Mouse (Mus musculus): Measurements from ENCODE around the gene Nrg3.

Gene Nrg3

DNA sequence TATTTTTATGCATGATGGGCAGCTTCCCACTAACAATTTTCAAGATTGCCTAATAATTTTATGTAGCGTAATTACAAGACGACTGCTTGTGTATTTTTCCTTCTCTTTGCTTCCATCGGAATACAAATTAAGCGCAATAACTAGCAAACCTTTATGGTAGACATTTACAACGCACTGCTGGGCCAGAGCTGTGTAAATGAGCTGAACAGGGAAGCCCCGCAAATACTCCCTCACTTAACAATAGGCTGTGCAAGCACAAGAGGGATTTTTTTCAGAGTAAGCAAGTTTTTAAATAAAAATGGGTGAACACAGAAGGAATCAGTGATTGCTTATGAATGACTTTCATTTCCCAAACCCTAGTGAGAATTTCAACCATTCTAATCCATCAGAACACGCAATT lies 513.5 kb downstream of the Nrg3 start:
- DNase-seq (ENCODE audit: low read depth, low spot score), result no peak

- DNase-seq (ENCODE audit: low read depth, low spot score), result no peak
Observed at GRCm38 (mm10) chr14:38937481-38937880, 535.4 kb downstream of the Nrg3 start.

DNA sequence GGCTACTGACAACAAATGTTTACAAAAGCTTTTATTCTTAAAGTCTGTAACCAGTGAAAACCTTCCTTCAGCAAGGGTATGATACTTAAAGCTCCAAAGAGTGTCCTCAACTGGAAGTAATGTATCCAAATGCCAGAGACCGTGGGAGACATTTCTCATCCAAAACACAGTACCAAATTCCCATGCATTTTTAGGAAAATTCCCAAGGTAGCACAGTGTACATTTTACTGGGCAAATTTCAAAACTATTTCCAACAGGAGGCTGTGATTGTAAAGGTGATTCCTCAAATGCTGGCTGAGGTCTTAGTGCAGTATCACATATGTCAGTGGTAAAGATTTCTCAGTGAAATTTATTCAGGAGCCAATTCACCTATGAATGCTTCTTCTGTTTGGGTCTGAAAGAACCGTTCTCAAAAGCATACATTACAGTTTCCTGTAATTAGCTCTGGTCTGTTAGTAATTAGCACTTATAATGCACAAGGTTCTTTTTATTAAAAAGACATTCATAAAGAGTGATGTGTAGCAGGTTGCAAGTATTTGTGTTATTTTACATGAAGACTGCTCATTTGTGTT lies 536.3 kb downstream of the Nrg3 start:
- no peak for DNase-seq (ENCODE audit: low read depth, low spot score)

DNA sequence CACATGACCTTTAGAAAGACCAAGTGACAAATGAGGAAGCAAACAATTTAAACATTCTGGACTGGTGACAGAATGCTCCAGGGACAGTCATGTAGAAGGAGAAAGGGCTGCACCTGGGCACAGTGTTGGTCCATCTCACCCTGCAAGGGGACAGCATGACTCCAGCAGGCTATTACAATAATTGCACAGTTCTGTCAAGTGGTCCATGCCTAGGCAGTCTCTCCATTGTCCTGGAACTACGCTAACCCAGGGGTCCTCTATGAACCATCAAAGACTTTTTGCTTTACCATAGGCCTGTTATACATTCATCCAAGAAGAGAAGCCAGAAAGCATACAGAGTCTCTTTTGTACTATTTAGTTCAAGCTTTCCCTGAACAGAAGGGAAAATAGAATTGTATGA lies 549.2 kb downstream of the Nrg3 start:
- DNase-seq (ENCODE audit: low read depth, low spot score), result no peak

DNA sequence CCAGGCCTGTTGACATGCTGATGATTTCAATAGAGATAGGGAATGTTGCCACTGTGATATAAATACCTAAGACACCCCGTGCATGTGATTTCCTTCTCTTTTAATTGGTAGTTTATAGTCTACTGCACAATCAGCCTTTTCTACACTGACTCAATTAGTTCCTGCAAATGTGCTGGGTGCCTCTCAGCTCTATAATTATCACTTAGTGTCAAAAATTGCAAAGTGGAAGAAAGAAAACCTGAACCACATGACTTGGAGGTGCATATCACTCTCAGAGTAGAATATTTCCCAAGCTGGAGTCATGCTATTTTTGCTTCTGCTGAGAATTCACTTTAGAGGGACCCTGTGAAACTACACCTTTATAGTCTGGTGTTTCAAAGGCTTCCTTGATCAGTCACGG lies 552.1 kb downstream of the Nrg3 start:
- DNase-seq (ENCODE audit: low read depth, low spot score), result no peak

DNA sequence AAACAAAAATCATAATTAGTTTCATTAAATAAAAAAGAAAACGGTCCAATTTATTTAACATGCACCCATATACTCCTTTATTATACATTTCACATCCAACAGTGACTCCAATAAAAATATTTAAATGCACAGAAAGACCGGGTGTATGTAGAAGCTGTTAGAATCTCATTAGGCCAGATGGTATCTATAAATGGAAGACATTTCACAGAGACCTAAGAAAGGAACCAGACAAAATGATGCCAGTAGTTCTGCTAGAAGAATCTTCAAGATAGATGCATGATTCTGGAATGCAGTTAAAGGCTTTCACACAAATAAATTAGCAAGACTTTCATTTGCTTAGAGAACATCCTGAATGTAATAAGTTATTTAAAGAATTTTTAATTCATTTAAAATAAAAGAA lies 602.3 kb downstream of the Nrg3 start:
- DNase-seq (ENCODE audit: low read depth, low spot score), result no peak

DNA sequence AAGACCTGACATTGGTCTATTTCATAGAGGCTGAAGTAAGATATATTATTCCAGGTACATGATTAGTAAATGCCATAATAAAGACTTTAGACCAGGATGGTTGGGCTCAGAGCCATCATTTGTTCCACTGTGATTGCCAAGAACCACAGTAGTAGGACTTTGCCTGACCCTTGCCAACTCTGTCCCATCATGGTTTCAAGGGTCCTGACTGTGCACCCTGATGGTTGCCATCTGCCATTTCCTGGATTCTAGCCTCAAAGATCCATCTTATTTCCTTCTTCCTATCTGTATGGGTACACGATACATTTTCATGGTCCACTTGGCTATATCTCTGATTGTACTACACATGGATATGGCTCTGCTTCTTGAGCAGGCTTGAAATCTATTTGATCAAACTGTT lies 625.3 kb downstream of the Nrg3 start:
- DNase-seq (ENCODE audit: low read depth, low spot score), result no peak

- no peak for DNase-seq (ENCODE audit: low read depth, low spot score)
Observed at GRCm38 (mm10) chr14:38847091-38847490, 625.8 kb downstream of the Nrg3 start.

DNA sequence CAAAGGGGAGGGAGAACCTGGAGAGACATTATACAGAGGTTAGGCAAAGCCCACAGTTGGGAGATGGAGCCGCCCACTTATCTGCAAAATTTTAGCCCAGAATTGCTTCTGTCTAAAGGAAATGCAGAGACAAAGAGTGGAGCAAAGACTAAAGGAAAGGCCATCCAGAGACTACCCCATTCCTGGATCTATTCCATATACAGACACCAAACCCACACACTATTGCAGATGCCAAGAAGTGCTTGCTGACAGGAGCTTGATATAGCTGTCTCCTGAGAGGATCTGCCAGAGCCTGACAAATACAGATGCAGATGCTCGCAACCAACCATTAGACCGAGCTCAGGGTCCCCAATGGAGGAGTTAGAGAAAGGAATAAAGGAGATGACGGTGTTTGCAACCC lies 637.9 kb downstream of the Nrg3 start:
- DNase-seq (ENCODE audit: low read depth, low spot score), result no peak

GRCm38 (mm10) chr14:38824891-38825290 lies 648.0 kb downstream of the Nrg3 start:
- no peak for DNase-seq (ENCODE audit: low read depth, low spot score)

GRCm38 (mm10) chr14:38797027-38797426 lies 675.9 kb downstream of the Nrg3 start:
- DNase-seq (ENCODE audit: low read depth, low spot score), result no peak

DNA sequence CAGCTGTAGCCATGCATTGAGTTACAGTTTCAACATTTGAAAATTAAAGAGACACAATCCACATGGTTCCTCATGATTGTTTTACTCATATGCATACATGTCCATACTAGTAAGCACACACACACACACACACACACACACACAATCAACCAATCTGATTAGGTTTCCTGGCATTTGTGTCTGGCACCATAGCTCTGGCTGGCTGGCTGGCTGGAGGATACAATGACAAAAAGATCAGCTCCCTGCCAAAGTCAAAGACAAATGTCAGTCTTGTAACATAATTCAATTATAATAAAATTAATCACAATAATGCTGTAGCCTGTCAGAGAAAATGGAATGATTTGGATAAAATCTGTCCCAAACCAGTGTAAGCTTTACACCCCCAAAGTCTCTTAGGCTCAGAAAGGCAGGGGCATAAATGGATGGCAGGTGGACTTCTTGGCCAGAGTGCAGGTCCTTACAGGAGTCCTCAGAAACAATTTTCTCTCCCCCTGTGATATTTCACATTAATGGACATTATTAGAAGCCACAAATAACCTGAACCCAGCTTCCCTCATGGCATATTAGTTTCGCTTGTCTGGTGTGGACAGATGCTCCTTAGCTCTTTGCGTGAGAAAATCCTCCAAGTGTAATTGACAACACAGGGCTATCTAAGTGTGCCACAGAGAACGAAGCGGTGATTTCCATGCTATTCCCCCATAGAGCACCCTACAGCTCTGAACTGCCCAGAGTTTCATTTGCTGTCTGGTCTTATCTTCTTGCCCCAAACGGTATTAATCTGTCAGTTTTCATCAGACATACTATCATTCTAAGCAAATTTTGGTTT lies 697.4 kb downstream of the Nrg3 start:
- no peak for DNase-seq (ENCODE audit: low read depth, low spot score)

DNA sequence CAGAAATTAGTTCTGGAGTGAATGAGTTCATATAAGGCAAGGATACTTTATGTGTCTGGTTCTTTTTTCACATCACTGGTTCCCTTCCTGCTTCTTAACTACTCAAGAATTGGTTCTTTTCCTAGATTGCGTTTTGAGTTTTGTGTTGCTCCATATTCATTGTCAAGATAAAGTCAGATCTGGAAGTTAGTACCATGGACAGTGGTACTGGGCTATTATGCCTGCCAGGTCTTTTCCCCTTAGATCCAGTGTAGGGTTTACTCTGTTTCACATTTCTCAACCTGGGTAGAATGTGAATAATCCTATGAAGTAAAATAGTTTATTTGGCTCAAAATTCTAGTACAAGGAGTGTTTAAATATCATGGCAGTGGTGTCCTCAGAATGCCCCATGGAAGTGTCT lies 698.1 kb downstream of the Nrg3 start:
- no peak for DNase-seq (ENCODE audit: low read depth, low spot score)

DNA sequence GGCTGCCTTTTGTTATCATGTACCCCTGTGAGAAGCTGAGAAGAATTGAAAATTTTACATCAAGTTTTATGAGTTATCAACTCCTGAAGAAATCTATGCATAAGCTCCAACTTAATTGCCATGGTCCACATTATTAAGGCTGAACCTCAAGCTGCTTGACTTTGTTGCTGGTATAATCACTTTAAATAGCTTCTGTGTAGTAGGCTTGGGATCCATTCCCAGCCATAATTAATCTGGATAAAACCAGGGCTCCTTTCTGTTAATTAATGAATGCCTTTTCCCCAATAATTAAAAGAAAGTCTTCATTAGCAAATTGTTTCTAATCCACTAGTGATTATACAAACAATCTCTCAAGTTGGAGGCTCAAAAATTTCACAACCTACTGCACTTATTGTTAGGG lies 742.4 kb downstream of the Nrg3 start:
- no peak for DNase-seq (ENCODE audit: low read depth, low spot score)

DNA sequence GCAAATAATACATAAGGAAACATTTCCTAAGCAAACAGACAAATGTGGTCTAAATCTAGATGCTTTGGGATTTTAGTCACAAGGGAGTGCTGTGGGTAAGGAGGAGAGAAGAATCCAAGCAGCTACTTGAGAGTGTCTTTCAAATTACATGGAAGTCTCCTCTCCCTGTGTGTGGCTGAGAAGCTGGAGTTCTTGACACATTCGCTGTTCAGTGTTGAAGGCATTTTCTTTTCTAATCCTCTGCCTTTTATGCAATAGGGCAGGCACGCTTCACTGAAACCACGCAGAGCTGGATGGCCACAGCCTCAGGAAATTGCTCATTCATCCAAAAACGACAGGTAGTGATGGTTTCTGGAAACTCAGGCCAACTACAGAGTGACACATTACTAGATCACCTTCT lies 769.0 kb downstream of the Nrg3 start:
- DNase-seq (ENCODE audit: low read depth, low spot score), result no peak

GRCm38 (mm10) chr14:38702596-38703393 lies 770.1 kb downstream of the Nrg3 start:
- DNase-seq (ENCODE audit: low read depth, low spot score), result no peak

DNA sequence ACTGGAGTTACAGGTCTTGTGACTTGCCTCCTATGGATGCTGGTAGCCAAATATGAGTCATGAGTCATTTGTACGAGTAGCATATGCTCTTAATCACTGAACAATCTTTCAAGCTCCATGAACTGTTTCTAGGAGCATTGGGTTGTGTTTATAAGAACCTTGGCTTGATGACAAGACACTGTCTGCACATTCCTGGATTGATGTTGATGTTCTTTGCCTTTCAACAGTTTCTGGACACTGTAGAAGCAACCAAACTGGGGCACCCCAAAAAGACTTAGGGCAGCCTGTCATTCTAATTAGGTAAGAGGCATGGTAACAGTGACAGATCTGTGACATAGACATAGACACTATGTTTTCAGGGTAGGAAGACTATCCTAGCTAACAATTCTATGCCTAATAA lies 771.5 kb downstream of the Nrg3 start:
- peak; percentile 16 for DNase-seq (ENCODE audit: low read depth, low spot score)

DNA sequence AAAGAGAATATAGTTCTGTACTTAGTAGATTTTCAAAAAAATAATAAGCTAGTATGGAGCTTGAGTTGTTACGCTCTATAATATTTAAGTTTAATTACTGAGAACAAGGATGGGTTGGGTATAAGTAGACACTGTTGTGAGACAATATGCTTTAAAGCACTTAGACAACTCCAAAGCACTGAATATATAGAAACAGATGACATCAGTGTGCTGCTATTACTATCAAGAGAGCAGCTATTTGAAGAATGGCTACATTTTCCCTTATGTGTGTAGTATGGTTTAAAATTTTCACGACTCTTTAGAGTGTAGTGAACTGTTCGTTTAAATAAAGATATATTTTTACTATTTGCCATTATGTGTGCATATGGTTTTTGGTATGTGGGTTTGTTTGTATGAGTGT lies 771.9 kb downstream of the Nrg3 start:
- no peak for DNase-seq (ENCODE audit: low read depth, low spot score)

- DNase-seq (ENCODE audit: low read depth, low spot score), result no peak
Observed at GRCm38 (mm10) chr14:38659973-38660372, 812.9 kb downstream of the Nrg3 start.

DNA sequence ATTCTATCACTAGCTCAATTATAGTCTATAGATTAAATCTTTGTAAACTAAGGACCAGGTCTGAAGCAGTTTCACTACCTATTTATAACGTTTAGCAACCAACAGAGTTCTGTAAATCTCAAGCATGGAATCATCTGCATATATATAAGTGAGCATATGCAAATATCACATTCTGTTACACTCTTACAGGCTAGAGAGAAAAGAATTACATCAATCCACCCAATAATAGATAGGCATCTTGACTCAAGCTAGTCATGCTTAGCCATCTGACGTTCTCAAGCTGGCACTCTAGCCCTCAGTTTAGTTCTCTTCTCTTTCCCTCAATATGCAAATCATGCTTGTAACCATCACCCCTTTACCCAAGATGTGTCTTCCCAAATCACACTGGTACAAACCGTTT lies 835.8 kb downstream of the Nrg3 start:
- DNase-seq (ENCODE audit: low read depth, low spot score), result no peak

GRCm38 (mm10) chr14:38630114-38630513 lies 842.8 kb downstream of the Nrg3 start:
- no peak for DNase-seq (ENCODE audit: low read depth, low spot score)

- no peak for DNase-seq (ENCODE audit: low read depth, low spot score)
Observed at GRCm38 (mm10) chr14:38629671-38630070, 843.2 kb downstream of the Nrg3 start.
